ENCODE assay signal across 8 mouse cellular contexts in genomic region chrX:38455474-38455873, GRCm38 (mm10). TPM values are rescaled to one million over a fixed set of nuclear protein-coding genes. Genes with fewer than 3 reads are reported as not detected.
A peak's percentile ranks its signal among the peaks of the same experiment; 100 is the strongest.
DNase-seq lines count a peak whose midpoint lies in the region; ATAC-seq and TF ChIP-seq lines count a peak whose summit lies in the region.

No protein-coding gene starts in this region.

- ATAC-seq in kidney, embryonic 15.5 days (replicated peaks; ENCODE audit: low FRiP score), result peak; percentile 54; the same call in 1 of the 2 replicates
- peak; percentile 7; the same call in 1 of the 2 replicates for ATAC-seq in hindbrain, postnatal 0 days
- no peak for ATAC-seq in cerebellum, adult (ENCODE audit: insufficient number of reproducible peaks, low FRiP score, low TSS enrichment)

- DNase-seq in kidney, postnatal 14 days, result no peak
- DNase-seq in c-Kit-positive CD71-positive TER-119-positive erythroid progenitor cells, embryonic 14.5 days (ENCODE audit: low spot score), result peak; percentile 1
- no peak for DNase-seq in hindbrain, postnatal 0 days (ENCODE audit: low spot score)
- DNase-seq in layer of hippocampus, postnatal 14 days (ENCODE audit: low spot score in 2 of 2), result no peak
- no peak for DNase-seq in layer of hippocampus, adult 18-20 months (ENCODE audit: low spot score in 2 of 2)

- peaks cover 26% of the 10 kb centered on the region for H3K79me2 ChIP-seq in myocyte (ENCODE audit: control insufficient read depth, insufficient read depth)

- H3K36me3 ChIP-seq in kidney, embryonic 15.5 days, result peaks cover 15% of the 10 kb centered on the region
- no peaks in the 10 kb centered on the region for H3K36me3 ChIP-seq in hindbrain, postnatal 0 days (ENCODE audit: insufficient read depth, low read length)
- peaks cover 2% of the 10 kb centered on the region for H3K36me3 ChIP-seq in myocyte (ENCODE audit: control insufficient read depth, insufficient read depth)

- TF ChIP-seq POLR2A in myocyte (IDR thresholded peaks at IDR 0.05; ENCODE audit: insufficient read length, low read depth), result no peak

- H3ac ChIP-seq in myocyte (ENCODE audit: control insufficient read depth, insufficient read length), result peak overlapping the region; percentile 55

- H3K4me1 ChIP-seq in kidney, embryonic 15.5 days, result no peaks in the 10 kb centered on the region
- H3K4me1 ChIP-seq in hindbrain, postnatal 0 days (ENCODE audit: insufficient read depth, low read length), result no peaks in the 10 kb centered on the region

- peak overlapping the region; percentile 52 for H3K4me2 ChIP-seq in kidney, embryonic 15.5 days
- H3K4me2 ChIP-seq in hindbrain, postnatal 0 days (ENCODE audit: low read depth, low read length), result peak overlapping the region; percentile 60
- H3K4me2 ChIP-seq in myocyte (ENCODE audit: low read depth), result peak overlapping the region; percentile 77

- no peaks in the 10 kb centered on the region for H3K27me3 ChIP-seq in kidney, embryonic 15.5 days
- H3K27me3 ChIP-seq in hindbrain, postnatal 0 days (ENCODE audit: insufficient read depth, low read length), result no peaks in the 10 kb centered on the region
- H3K27me3 ChIP-seq in myocyte (ENCODE audit: control insufficient read depth, insufficient read depth, insufficient read length), result no peaks in the 10 kb centered on the region

- H3K4me3 ChIP-seq in kidney, embryonic 15.5 days (replicated peaks), result peak overlapping the region; percentile 60
- H3K4me3 ChIP-seq in hindbrain, postnatal 0 days (ENCODE audit: low read length), result peak overlapping the region; percentile 60
- H3K4me3 ChIP-seq in myocyte, result peak overlapping the region; percentile 72

- H3K9ac ChIP-seq in kidney, embryonic 15.5 days, result peak overlapping the region; percentile 61
- H3K9ac ChIP-seq in hindbrain, postnatal 0 days (replicated peaks; ENCODE audit: low read length), result peak overlapping the region; percentile 55

- peak overlapping the region; percentile 85 for H3K27ac ChIP-seq in kidney, embryonic 15.5 days
- peak overlapping the region; percentile 77 for H3K27ac ChIP-seq in hindbrain, postnatal 0 days

- no peak for TF ChIP-seq CTCF in hindbrain, postnatal 0 days (IDR thresholded peaks at IDR 0.05; ENCODE audit: low read depth)

- 21% methylated on average over 7 of the region's 7 CpGs for WGBS in kidney, embryonic 15.5 days
- WGBS in hindbrain, postnatal 0 days, result 26% methylated on average over 7 of the region's 7 CpGs

- H3K9me3 ChIP-seq in kidney, embryonic 15.5 days (replicated peaks), result no peaks in the 10 kb centered on the region
- H3K9me3 ChIP-seq in hindbrain, postnatal 0 days (ENCODE audit: low read length), result no peaks in the 10 kb centered on the region

TF ChIP-seq in myocyte, 11 proteins besides CTCF, POLR2A, EP300 and RAD21:
- TF ChIP-seq POLR2AphosphoS2 (IDR thresholded peaks at IDR 0.05; ENCODE audit: insufficient read length, low read depth), result no peak
- no peak for TF ChIP-seq TCF3 (IDR thresholded peaks at IDR 0.05; ENCODE audit: insufficient read length, low read depth)
- TF ChIP-seq MYOD1 (IDR thresholded peaks at IDR 0.05; ENCODE audit: control insufficient read depth in 1 of 3, insufficient read length in 2 of 3, low read depth in 2 of 3), result no peak
- no peak for TF ChIP-seq USF1 (IDR thresholded peaks at IDR 0.05; ENCODE audit: low read depth)
- no peak for TF ChIP-seq CEBPB (IDR thresholded peaks at IDR 0.05; ENCODE audit: insufficient read depth, poor library complexity, severe bottlenecking)
- no peak for TF ChIP-seq TCF12 (IDR thresholded peaks at IDR 0.05; ENCODE audit: insufficient read depth, poor library complexity, severe bottlenecking)
- TF ChIP-seq SRF (IDR thresholded peaks at IDR 0.05; ENCODE audit: control insufficient read depth, insufficient read length, low read depth), result no peak
- TF ChIP-seq E2F4 (IDR thresholded peaks at IDR 0.05; ENCODE audit: insufficient read depth), result no peak
- no peak for TF ChIP-seq REST (IDR thresholded peaks at IDR 0.05; ENCODE audit: insufficient read depth, insufficient read length)
- TF ChIP-seq MAX (IDR thresholded peaks at IDR 0.05; ENCODE audit: low read depth), result no peak
- no peak for TF ChIP-seq MYOG (IDR thresholded peaks at IDR 0.05; ENCODE audit: control insufficient read depth in 1 of 3, insufficient read depth in 1 of 3, insufficient read length in 2 of 3, low read depth in 2 of 3)
TF ChIP-seq in myocyte: peak in this region for 0.

RNA-seq across cellular contexts. Expression of gene Lamp2, which starts 0.8 kb away (rescaled TPM):
- polyA plus RNA-seq in kidney, embryonic 15.5 days (2015; fragmentation: Nextera tagmentation; extraction: Ambion mirVana), result 154 and 157 TPM in 2 replicates
- total RNA-seq in hindbrain, postnatal 0 days (2014; rRNA removed), result 56.5 and 64.3 TPM in 2 replicates
- 79.8 and 84.8 TPM in 2 replicates for polyA plus RNA-seq in hindbrain, postnatal 0 days (2015; fragmentation: Nextera tagmentation; extraction: Ambion mirVana)
- 74.5 TPM for polyA plus RNA-seq in myocyte (2012; fragmentation: generic; extraction: Trizol)
- total RNA-seq in layer of hippocampus, postnatal 14 days (2021), result 10 to 100 TPM; 66.3 to 73.2 TPM
- 10 to 100 TPM; 70.4 to 72.0 TPM for total RNA-seq in layer of hippocampus, adult 18-20 months (2021)
